Mouse (Mus musculus) layer of hippocampus, adult 18-20 months (tissue): ENCODE measurements around the gene Dusp5. TPM values are rescaled to one million over a fixed set of nuclear protein-coding genes. Genes with fewer than 3 reads are reported as not detected.
"Not testable (repeated sequence)": the region's sequence is repeated elsewhere in the genome, so short reads cannot be mapped to it uniquely, and the experiment has no call there.

Source experiments
- DNase-seq, 2 experiments: peaks; one replicate each; pipeline ENCODE4 v3.0.0; 2022; ENCODE audit warnings: low spot score in 2 of 2
- long read RNA-seq: library from polyadenylated mRNA; stranded (forward); transcript quantifications from one replicate; pipeline ENCODE4 v2.0.0, GENCODE M21; 2021
- total RNA-seq, 2 experiments: library from RNA; stranded (reverse); gene quantifications; 2 replicates each; pipeline ENCODE4 v1.2.3; 2021

Dusp5 gene
- total RNA-seq, result 10 to 100 TPM; 28.4 to 37.0 TPM
- long read RNA-seq, transcript Dusp5-201 (4 exons, 2,473 nt), result major isoform, 62 of 67 reads
- long read RNA-seq, partial matches to known transcripts, result 1 of 67 reads
- long read RNA-seq, other reads (novel, unspliced or antisense), result 4 of 67 reads

DNA sequence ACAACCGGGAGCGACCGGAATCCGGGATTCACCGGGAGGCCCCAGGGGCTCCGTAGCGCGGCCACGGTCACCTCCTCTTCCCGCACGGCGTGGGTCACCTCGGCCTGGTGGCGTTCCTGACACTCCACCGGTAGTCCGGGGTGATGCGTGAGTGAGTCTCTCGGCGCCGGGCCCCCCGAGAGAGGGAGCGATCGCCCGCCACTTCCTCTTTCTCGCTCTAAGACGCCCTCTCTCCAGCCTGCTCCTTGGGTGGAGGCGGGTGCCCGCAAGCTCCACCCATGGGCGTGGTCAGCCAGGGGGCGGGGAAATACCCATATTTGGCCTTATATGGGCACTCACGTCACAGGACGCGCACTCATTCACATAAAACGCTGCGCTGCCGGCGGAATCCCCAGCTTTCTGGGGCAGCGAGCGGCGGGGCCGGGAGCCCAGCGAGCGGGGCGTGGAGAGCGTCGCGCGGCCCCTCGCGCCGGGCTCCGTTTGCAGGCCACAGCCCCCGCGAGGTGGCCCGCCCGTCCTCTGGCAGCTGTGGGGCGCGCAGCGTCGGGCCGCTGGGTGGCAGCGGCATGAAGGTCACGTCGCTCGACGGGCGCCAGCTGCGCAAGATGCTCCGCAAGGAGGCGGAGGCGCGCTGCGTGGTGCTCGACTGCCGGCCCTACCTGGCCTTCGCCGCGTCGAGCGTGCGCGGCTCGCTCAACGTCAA is at the start of gene Dusp5:
Gene Dusp5 (plus strand): TSS at position 358 of the 703 bp plus-strand sequence.
- DNase-seq, result peak; percentile 92 to 97

DNA sequence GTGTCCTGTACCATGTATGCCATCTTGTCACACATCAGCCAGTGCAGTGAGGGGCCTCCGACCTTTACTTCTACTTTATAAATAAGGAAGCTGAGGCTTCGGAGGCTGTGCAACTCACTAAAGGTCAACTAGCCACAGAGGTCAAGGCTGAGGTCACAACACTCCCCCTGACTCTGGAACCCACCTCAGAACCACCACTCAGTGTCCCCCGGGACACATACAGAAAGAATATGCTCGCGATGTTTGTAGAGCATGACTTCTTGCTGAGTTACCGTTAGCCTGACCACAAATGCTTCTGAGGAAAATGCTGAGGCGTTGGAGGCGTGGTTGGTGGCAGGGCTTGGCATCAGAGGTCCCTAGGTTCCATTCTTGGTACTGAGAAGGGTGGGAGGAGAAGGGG is 49.3 kb upstream of the Dusp5 start:
- no peak for DNase-seq

DNA sequence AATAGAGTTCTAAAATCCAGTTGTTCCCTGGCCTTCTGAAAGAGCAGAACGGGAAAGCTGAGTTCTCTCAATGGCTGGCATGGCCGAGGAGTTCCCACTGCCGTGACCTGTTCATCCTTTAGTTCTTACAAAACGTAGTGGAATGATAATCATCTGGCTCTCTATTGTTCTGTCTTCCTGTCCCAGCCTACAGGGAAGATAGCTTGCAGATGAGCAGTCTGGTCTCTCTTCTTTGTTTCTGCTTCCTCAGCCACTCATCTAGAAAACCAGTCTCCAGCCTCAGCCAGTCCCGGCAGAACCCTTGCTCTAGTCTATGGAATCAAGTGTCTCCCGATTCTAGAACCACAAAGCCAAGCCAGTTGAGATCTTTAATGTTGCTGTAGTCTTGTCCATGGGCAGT is 46.8 kb upstream of the Dusp5 start:
- no peak for DNase-seq

DNA sequence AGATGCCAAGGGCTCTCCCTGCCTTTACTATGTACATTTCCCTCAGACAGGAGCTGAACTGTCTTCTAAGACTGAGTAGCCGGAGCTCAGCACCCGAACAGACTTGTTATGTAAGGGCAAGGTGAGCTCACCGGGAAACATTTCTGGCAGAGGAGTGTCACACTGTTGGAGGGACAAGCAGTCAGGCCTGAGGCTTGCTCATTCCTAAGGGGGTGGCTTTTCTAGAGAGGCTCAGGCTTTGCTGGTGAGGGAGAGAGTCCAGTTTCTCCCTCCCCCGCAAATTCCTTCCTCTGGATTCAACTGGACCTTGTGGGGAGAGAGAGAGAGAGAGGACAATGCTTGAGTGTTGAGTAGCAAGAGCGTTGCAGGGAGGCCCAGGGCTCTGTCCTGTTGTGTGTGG is 46.4 kb upstream of the Dusp5 start:
- DNase-seq, result no peak

DNA sequence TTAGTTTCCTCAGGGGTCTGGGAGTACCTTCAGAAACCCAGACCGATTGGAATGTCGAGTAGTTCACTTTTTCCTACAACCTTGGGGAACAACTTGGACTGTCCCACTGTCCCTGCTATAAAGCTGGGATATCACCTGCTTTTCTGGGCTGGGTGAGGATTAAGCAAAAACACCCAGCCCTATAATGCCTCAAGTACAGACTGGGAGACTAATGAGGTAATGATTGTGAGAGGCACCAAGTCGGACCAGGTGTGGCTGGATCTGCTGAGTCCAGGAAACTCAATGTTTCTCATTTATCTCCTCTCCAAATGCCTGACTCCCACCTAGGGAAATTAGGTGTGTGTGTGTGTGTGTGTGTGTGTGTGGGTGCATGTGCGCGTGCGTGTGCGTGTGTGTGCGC is 44.9 kb upstream of the Dusp5 start:
- no peak for DNase-seq

DNA sequence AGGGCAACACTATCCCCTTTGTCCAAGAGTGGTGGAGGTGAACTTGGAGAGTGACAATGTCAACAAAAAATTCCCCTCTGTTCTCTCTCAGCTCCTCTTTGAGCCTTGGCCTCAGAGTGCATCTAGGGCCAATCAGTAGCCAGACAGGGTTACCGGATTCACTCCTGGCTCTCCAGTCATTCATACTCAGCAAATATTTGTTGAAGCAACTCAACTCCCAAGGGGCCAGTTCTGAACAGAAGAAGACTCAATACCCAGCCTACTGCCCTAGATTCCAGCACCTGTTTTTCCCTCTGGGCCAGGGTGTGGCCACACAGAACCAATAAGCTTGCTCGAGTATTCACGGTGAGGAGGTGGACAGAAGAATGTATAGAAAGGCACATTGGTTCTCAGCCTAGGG is 44.0 kb upstream of the Dusp5 start:
- DNase-seq, result no peak

DNA sequence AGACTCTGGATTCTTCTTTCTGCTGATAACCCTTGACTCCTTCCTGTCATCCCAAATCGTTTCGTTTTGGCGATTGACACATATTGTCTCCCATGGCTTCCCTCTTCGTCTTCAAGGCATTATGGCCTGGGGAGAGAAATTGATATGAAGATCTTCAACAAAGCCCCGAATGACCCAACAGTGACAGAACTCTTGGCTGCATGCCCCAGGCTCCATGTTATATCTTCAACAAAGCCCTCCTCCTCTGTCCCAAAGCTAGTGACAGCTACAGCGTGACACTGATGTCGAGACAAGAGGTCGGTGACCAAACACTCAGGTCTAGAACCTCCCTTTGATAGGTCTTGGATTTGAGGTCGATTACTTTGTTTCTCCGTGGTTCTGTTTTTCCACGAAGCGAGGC is 39.7 kb upstream of the Dusp5 start:
- DNase-seq, result no peak

DNA sequence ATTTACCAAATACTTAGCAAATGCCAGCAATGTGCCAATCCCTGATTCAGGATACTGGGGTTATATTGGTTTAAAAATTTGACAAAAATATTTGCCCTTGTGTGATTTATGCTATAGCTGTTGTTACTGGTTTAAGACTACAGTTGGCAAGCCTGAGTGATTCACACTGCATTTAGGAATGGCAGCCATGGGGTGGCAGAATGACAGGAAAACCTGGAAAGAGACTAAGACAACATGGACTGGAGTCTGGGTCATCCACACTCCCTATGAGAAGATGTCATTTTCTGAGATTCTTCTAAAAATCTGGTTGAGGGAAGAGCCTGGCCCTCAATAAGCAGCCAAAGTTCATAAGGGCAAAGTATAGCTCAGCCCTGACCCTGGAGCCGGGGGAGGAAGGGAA is 39.0 kb upstream of the Dusp5 start:
- DNase-seq, result no peak

DNA sequence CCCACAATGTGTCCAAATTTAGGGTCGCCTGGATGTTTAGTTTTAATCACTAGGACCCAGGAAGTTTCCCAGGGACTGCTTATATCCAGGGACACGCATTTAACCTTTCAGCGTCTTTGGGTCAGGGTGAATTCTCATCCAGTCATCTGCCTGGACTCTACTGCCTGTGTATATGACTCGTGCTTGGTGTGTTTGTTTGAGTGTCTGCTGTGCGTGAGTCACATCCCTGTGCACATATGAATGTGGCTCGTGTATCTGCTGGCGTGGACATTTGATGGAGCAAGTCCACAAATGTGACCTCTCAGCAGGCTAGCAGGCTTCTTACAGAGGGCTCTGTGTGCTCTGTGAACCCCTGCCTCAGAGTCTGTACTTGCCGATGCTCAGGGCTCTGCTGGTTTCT is 38.0 kb upstream of the Dusp5 start:
- DNase-seq, result no peak

DNA sequence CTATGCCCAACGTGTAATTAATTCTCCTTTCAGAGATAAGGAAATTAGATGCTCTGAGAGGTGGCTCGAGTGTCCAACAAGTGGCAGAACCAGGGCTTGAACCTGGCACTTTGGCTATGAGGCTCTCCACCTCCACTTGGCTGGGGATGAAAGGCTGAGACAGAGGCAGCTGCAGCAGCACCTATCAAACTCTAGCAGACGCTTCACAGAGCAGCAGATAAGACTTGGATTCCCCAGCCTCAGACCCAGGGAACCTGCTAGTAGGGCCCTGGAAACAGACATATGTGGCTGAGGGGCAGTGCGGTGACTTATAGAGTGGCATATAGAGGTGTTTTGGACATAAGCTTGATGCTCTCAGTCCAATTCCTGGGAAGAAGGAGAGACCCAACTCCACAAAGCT is 36.4 kb upstream of the Dusp5 start:
- no peak for DNase-seq

DNA sequence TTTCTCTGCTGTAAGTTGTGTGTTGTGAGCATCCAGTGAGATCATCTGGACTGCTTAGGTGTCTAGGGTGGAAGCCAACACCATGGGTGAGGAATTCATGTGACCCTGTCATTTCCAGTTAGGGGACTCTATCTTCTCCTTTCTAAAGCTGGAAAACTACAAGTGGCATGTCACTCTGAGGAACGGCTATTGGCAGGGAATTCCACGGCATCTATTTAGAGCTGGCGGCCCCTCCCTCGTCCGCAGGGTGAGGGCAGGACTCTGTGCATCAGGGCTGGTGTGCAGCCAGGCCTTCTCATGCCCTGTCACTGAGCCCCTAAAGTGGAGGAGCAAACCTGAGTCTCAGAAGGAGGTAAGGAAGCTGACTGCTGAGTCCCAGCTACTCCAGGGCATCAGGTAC is 35.0 kb upstream of the Dusp5 start:
- DNase-seq, result no peak

DNA sequence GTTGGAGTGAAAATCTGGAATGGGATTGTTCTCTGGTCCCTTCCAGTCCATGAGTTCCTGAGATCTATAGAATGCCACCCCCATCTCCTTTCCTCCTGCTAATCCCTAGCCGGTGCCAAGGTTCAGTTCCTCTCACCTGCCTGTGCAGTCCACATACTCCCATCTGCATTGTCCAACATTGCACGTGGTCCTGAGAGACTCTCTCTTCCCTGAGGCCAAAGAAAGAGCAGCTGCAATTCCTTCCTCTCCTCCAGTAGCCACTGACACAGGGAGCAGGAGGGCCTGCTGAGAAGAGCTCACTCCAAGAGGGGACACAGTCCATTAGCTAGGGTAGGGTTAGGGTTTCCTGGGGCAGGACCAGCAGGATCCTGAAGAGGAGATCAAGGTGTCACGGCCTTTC is 31.0 kb upstream of the Dusp5 start:
- no peak for DNase-seq

DNA sequence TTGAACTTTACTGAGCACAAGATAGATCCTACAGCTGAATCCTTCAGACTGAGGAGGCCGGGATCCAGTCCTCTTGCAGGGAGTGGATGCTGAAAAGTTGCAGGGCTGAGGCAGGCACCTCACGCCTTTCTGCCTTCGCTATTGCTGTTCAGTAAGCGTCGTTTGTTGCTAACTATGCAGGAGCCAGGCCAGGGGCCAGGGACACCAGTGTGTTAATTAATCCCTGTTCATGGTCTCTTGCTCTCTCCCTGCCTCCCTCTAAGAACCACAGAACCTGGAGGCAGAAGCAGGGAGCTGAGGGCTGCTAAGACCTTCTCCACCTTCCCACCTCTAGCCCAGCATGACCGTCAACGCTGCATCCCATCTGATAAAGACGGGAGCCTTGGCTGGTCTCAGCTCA is 29.9 kb upstream of the Dusp5 start:
- DNase-seq, result no peak

DNA sequence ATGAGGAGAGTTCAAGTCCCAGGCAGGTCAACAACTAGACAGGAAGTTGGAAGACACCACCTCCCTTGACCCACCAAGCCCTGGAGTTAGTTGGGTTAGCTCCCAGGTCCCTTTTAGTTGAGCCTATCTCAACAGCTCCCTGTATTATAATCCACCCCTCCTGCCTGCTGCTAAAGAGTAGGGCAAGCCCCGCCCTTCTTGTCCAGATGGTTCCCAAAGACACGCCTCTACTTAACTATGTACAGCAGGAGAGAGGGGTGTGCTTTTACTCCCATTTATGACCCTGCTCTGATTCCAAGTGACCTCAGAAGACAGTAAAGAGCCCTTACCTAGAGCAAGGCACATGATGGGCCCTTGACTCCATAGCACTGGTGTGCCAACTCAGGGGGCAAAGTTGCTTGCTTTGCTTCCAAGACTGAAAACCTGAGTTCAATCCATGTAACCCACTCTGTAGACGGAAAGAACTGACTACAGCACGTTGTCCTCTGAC is 29.4 kb upstream of the Dusp5 start:
- no peak for DNase-seq

DNA sequence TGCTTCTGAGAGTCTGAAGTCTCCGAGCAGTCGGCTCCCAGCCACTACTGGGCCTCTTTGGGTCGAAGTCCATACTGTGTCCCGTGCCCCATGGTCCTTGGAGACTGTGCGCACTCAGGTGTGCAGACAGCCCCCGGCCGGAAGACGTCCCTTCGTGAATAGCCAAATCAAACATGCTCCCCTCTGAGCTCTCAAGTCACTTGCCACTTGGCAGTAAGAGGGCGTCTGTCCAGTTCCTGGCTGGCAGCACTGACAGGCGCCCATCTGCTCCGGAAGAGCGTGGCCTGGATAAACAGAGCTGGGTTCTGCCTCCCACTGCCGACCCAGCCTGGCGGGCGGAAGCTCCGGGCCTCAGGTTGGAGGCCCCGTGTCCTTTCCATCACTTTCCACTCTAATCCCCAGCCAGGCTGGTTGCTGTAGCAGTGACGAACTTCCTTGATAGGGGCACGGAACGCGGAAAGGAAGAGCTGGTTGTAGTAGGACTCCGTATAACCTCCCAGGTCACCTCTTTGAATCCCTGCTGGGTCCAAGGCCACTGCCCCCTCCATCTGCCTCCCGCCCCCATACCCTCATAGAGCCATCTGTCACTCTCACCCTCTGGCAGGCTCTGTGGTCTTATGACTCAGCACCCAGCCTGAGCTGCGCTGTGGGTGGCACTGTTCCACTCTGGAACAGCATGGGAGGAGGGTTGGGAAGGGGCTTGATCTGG is 28.5 kb upstream of the Dusp5 start:
- peak; percentile 60 to 79 for DNase-seq

DNA sequence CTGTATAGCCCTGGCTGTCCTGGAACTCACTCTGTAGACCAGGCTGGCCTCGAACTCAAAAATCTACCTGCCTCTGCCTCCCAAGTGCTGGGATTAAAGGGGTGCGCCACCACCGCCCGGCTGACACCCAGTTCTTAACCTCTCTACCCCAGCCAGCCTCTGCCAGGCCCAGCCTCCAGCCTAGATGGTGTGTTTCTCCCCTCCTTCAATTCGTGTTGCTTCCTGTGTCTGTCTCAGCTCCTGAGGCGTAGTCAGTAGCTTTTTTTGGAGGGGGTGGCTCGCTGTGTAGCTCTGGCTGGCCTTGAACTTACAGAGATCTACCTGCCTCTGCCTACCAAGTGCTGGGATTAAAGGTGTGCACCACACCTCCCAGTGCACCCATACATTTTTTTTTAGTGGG is 27.7 kb upstream of the Dusp5 start:
- not testable (repeated sequence) for DNase-seq

DNA sequence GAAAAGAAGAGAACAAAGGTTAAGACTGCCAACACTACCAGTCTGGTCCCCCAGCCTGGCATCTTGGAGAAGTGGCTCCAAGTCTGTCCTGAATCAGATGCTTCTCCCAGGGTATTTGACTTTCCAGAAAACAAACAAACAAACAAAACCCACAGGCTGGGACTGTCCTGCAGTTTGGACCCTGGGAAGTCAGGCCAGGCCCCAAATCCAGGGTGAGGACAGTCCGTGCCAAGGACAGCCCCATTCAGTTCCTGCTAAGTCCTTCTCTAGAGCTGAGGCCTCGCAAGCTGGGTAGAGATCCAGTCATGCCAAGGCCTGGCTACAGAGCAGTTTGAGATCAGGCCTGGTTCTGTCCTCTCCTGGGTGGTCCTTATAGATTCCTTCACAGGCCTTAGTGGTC is 27.1 kb upstream of the Dusp5 start:
- no peak for DNase-seq

DNA sequence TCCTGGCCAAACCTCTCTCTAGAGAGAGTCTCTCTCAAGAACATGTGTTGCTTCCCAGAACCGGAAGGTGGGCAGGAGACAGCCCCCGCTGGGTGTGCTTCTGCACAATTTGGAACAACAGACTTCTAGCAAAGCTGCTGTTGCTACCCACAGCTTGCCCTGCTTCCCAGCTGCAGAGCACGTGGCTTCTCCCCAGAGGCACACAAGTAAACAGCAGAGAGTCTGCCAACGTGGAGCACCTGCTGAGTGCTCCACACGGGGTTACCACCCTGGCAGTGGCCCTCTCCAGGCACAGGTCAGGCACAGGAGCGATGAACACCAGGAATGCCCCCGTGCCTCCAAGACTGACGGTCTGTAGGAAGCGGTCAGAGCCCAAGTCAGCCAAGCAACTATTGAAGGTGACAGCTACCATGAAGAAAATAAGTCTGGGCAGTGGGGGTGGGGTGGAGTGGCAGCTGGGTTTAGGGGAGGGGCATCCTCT is 26.0 kb upstream of the Dusp5 start:
- peak; percentile 36 to 50 for DNase-seq

DNA sequence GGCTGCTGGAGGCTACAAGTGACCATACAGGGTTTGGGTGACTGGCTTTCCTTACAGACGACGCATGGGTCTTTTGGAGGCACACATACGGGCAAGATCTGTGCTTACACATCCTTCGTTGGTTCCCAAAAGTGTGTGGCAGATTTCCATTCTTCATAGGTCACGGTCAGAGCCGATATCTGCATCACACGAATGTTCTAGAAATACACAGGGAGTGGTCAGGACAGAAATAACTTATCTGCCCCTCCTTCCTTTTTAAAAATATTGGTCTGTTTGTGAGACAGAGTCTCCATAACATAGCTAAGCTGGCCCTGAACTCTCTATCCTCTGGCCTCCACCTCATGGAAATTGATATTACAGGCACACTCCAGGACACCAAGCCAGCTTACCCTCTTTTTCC is 24.7 kb upstream of the Dusp5 start:
- DNase-seq, result no peak

DNA sequence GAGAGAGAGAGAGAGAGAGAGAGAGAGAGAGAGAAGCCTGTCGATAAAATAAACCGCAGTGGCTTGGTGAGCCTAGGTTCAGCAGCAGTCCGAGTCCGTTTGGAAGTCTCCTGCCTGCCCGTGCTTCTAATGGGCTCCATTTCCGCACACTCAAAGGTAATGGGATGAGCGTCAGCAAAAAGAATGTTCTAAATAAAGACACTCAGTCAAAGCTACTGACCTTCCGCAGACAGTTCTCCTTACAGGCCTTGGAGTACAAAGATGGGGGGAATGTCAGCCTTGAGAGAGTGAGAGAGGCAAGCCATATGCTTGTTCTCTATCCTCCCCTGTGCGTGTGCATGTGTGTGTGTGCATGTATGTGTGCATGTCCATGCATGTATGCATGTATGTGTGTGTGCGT is 23.2 kb upstream of the Dusp5 start:
- DNase-seq, result no peak

DNA sequence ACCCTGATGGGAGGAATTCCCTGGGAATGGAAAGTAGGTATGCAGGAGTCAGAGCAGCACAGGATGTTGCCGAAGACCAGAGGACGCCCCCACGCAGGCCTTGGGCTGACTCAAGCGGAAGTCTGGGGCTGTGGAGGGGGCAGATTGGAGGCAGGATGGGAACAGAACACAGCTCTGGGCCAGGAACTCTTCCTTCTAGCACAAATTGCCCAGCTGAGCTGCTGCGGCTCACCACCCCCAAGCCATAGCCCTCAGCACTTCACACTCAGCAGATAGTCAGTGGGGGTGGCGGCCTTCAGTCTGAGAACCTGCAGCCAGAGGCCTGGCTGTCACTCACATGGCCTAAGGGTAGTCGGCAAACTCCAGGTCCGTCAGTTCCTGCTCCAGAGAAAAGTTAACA is 21.4 kb upstream of the Dusp5 start:
- peak in 1 of 2 experiments; percentile 77 for DNase-seq

DNA sequence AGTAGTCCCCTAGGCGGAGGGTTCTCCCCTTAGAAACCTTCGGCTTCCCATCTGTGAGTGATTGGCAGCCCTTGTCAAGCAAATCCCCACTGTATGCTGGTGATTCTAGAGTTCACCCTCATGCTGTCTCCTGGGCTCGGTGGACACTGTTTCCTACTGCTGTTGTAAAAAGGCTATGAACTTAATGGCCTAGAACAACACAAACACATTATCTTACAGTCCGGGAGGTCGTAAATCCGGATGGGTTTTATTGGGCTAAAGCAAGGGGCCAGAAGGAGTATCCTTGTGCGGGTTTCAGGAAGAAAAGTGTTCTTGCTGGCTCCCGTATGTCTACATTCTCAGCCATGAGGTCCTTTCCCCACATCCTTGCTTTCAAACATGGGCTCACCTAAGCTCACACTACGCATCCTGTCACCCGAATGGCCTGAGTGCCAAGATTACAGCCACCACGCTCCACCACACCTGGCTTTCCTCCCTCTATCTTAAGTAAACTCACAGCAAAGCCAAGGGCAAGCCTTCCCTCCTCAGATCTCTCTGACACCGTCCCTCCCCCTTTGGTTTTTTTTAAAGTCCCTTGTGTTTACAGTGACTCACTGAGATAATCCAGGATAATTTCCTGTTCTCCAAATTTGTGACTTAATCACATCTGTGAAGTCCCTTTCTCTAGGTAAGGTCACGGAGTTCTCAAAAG is 17.5 kb upstream of the Dusp5 start:
- DNase-seq, result no peak
